Mouse (Mus musculus): ENCODE measurements around the gene Mplkip.

DNA sequence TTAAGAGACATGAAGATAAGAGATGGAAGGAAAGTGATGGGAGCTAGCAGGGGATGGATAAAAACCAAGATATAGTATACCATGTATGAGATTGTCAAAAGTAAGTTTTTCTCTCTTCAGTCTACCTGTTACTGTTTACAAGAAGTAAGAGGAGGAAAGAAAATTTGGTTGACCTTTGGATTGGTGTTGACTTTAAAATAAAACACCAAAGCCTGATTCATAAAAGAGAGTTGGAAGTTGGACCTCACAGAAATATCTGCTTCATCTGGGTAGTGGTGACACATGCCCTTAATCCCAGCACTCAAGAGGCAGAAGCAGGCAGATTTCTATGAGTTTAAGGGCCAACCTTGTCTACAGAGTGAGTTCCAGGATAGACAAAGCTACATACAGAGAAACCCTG is 7.3 kb downstream of the Mplkip start:
- TF ChIP-seq POLR2A (IDR thresholded peaks at IDR 0.05; ENCODE audit: insufficient read depth, low read length), result no peak
- TF ChIP-seq CTCF (IDR thresholded peaks at IDR 0.05; ENCODE audit: low read depth, low read length), result no peak
